Mouse (Mus musculus) heart, embryonic 13.5 days (tissue): Measurements from ENCODE around the gene Grin3b. TPM values are rescaled to one million over a fixed set of nuclear protein-coding genes. Genes with fewer than 3 reads are reported as not detected.
A peak's percentile ranks its signal among the peaks of the same experiment; 100 is the strongest.

Experiments
- ATAC-seq: fragments of 200-750 bp; cut with Nextera tagmentation; 2 replicates; pipeline ENCODE4 v1.8.0; 2017; ENCODE audit warnings: moderate TSS enrichment; ENCODE audit not compliant: insufficient number of reproducible peaks, low FRiP score, low TSS enrichment; ENCODE audit errors: extremely low read depth
- H3K27ac ChIP-seq: fragments of 300-500 bp; sonication (generic); replicated peaks from 2 replicates; pipeline ENCODE4 v1.5.1; 2015; ENCODE audit warnings: moderate library complexity, mild to moderate bottlenecking, inconsistent platforms
- H3K27me3 ChIP-seq: fragments of 300-500 bp; sonication (generic); replicated peaks from 2 replicates; pipeline ENCODE4 v1.6.1; 2015; ENCODE audit warnings: mild to moderate bottlenecking, inconsistent platforms
- H3K36me3 ChIP-seq: fragments of 300-500 bp; sonication (generic); 2 replicates; pipeline ENCODE4 v1.6.1; 2015; ENCODE audit warnings: mild to moderate bottlenecking, inconsistent platforms
- H3K4me1 ChIP-seq: fragments of 300-500 bp; sonication (generic); 2 replicates; pipeline ENCODE4 v1.6.1; 2015; ENCODE audit warnings: inconsistent platforms
- H3K4me2 ChIP-seq: fragments of 300-500 bp; sonication (generic); 2 replicates; pipeline ENCODE4 v1.6.1; 2015; ENCODE audit warnings: inconsistent platforms, mild to moderate bottlenecking, moderate library complexity
- H3K4me3 ChIP-seq: fragments of 300-500 bp; sonication (generic); 2 replicates; pipeline ENCODE4 v1.5.1; 2015; ENCODE audit warnings: moderate library complexity, mild to moderate bottlenecking, inconsistent platforms
- H3K9ac ChIP-seq: fragments of 300-500 bp; sonication (generic); 2 replicates; pipeline ENCODE4 v1.6.1; 2015; ENCODE audit warnings: inconsistent platforms, mild to moderate bottlenecking, moderate library complexity
- H3K9me3 ChIP-seq: fragments of 300-500 bp; sonication (generic); 2 replicates; pipeline ENCODE4 v1.6.1; 2016; ENCODE audit warnings: inconsistent platforms
- WGBS: fragments of 180-500 bp; shearing (Covaris S2); methylation state at CpG from one replicate; pipeline ENCODE4 v1.1.7; 2015; ENCODE audit warnings: mixed read lengths; 5-methylcytosine and 5-hydroxymethylcytosine counted together
- polyA plus RNA-seq: library from polyadenylated mRNA; unstranded; fragments of >200 nt; fragmentation: Nextera tagmentation; extraction: Ambion mirVana; gene quantifications from 2 replicates; pipeline ENCODE4 v1.2.1, GENCODE M21; 2015

The Grin3b gene
- polyA plus RNA-seq = 0.09 and 0.11 TPM in 2 replicates

- Histone ChIP-seq H3K4me3 (peak within 1 kb of the TSS; percentile 51), H3K27me3 (peaks cover 54% of the 10 kb centered on the region), H3K9me3 (no peaks in the 10 kb centered on the region), H3K27ac (no peak within 1 kb of the TSS), H3K4me2 (peak within 1 kb of the TSS; percentile 75), H3K36me3 (peaks cover 41% of the 10 kb centered on the region), H3K4me1 (peaks cover 15% of the 10 kb centered on the region), H3K9ac (peak within 1 kb of the TSS; percentile 77)
- WGBS = 8% methylated on average over 44 of the region's 47 CpGs
- no peak for ATAC-seq
Observed at GRCm38 (mm10) chr10:79970415-79971182, at the start of gene Grin3b. TSS of gene Grin3b (plus strand) at chr10:79970715.

- Histone ChIP-seq H3K4me3 (peak within 1 kb of the TSS; percentile 45), H3K4me2 (peak within 1 kb of the TSS; percentile 68), H3K4me1 (peaks cover 46% of the 10 kb centered on the region), H3K27ac (no peak within 1 kb of the TSS), H3K27me3 (peaks cover 70% of the 10 kb centered on the region), H3K9ac (peak within 1 kb of the TSS; percentile 68), H3K36me3 (no peaks in the 10 kb centered on the region), H3K9me3 (no peaks in the 10 kb centered on the region)
- no peak for ATAC-seq
- WGBS = 7% methylated on average over 35 of the region's 41 CpGs
Observed at GRCm38 (mm10) chr10:79920958-79921535, 49.5 kb upstream of the Grin3b start, which contains the start of gene R3hdm4. TSS of gene R3hdm4 (minus strand) at chr10:79921208.

- 1% methylated on average over 34 of the region's 34 CpGs for WGBS
- ATAC-seq = no peak
- peaks cover 70% of the 10 kb centered on the region for H3K27me3 ChIP-seq
- H3K4me1 ChIP-seq = peaks cover 47% of the 10 kb centered on the region
- no peaks in the 10 kb centered on the region for H3K9me3 ChIP-seq
- no peaks in the 10 kb centered on the region for H3K36me3 ChIP-seq
- peak overlapping the region; percentile 68 for H3K9ac ChIP-seq
- peak overlapping the region; percentile 68 for H3K4me2 ChIP-seq
- H3K27ac ChIP-seq = no peak overlapping the region
- H3K4me3 ChIP-seq = peak overlapping the region; percentile 45
Observed at GRCm38 (mm10) chr10:79921572-79921971, 48.9 kb upstream of the Grin3b start.

GRCm38 (mm10) chr10:79924998-79925784, 45.3 kb upstream of the Grin3b start:
- Histone ChIP-seq H3K9me3 (no peaks in the 10 kb centered on the region), H3K9ac (peak overlapping the region; percentile 97), H3K27me3 (peaks cover 41% of the 10 kb centered on the region), H3K36me3 (no peaks in the 10 kb centered on the region), H3K27ac (peak overlapping the region; percentile 97), H3K4me3 (peak overlapping the region; percentile 97), H3K4me2 (peak overlapping the region; percentile 92), H3K4me1 (peaks cover 46% of the 10 kb centered on the region)
- no peak for ATAC-seq
- 11% methylated on average over 29 of the region's 29 CpGs for WGBS

GRCm38 (mm10) chr10:79925785-79926490, 44.6 kb upstream of the Grin3b start:
- Histone ChIP-seq H3K9me3 (no peaks in the 10 kb centered on the region), H3K4me2 (peak overlapping the region; percentile 92), H3K9ac (peak overlapping the region; percentile 97), H3K36me3 (peaks cover 6% of the 10 kb centered on the region), H3K27me3 (peaks cover 33% of the 10 kb centered on the region), H3K4me3 (peak overlapping the region; percentile 97), H3K4me1 (peaks cover 46% of the 10 kb centered on the region), H3K27ac (peak overlapping the region; percentile 97)
- no peak for ATAC-seq
- WGBS = 8% methylated on average over 14 of the region's 15 CpGs

GRCm38 (mm10) chr10:79926491-79927323, 43.8 kb upstream of the Grin3b start, which contains the start of gene Arid3a:
TSS of gene Arid3a (plus strand) at chr10:79927043.
- Histone ChIP-seq H3K27me3 (peaks cover 25% of the 10 kb centered on the region), H3K9me3 (no peaks in the 10 kb centered on the region), H3K36me3 (peaks cover 13% of the 10 kb centered on the region), H3K4me2 (peak within 1 kb of the TSS; percentile 92), H3K9ac (peak within 1 kb of the TSS; percentile 97), H3K4me1 (peaks cover 46% of the 10 kb centered on the region), H3K4me3 (peak within 1 kb of the TSS; percentile 97), H3K27ac (peak within 1 kb of the TSS; percentile 97)
- under 1% methylated on average over 63 of the region's 63 CpGs for WGBS
- peak; percentile 51; the same call in 1 of the 2 replicates for ATAC-seq

GRCm38 (mm10) chr10:79927324-79928029, 43.0 kb upstream of the Grin3b start:
- ATAC-seq = peak; percentile 51; the same call in 1 of the 2 replicates
- Histone ChIP-seq H3K4me1 (peaks cover 52% of the 10 kb centered on the region), H3K27ac (peak overlapping the region; percentile 97), H3K9me3 (no peaks in the 10 kb centered on the region), H3K4me2 (peak overlapping the region; percentile 92), H3K9ac (peak overlapping the region; percentile 97), H3K27me3 (peaks cover 18% of the 10 kb centered on the region), H3K4me3 (peak overlapping the region; percentile 97), H3K36me3 (peaks cover 21% of the 10 kb centered on the region)
- under 1% methylated on average over 54 of the region's 54 CpGs for WGBS

GRCm38 (mm10) chr10:79928030-79928694, 42.4 kb upstream of the Grin3b start:
- Histone ChIP-seq H3K4me3 (peak overlapping the region; percentile 97), H3K4me1 (peaks cover 59% of the 10 kb centered on the region), H3K9me3 (no peaks in the 10 kb centered on the region), H3K27ac (peak overlapping the region; percentile 97), H3K9ac (peak overlapping the region; percentile 97), H3K27me3 (peaks cover 11% of the 10 kb centered on the region), H3K4me2 (peak overlapping the region; percentile 92), H3K36me3 (peaks cover 28% of the 10 kb centered on the region)
- WGBS = under 1% methylated on average over 28 of the region's 29 CpGs
- ATAC-seq = no peak

GRCm38 (mm10) chr10:79928907-79929701, 41.4 kb upstream of the Grin3b start:
- H3K4me1 ChIP-seq = peaks cover 68% of the 10 kb centered on the region
- no peaks in the 10 kb centered on the region for H3K9me3 ChIP-seq
- H3K36me3 ChIP-seq = peaks cover 35% of the 10 kb centered on the region
- peak overlapping the region; percentile 97 for H3K4me3 ChIP-seq
- peak overlapping the region; percentile 97 for H3K9ac ChIP-seq
- peak overlapping the region; percentile 97 for H3K27ac ChIP-seq
- WGBS = 13% methylated on average over 9 of the region's 9 CpGs
- H3K4me2 ChIP-seq = peak overlapping the region; percentile 92
- H3K27me3 ChIP-seq = peaks cover 2% of the 10 kb centered on the region
- ATAC-seq = no peak
